Comparison of ENCODE assay signal across 15 mouse cellular contexts in the genomic region with DNA sequence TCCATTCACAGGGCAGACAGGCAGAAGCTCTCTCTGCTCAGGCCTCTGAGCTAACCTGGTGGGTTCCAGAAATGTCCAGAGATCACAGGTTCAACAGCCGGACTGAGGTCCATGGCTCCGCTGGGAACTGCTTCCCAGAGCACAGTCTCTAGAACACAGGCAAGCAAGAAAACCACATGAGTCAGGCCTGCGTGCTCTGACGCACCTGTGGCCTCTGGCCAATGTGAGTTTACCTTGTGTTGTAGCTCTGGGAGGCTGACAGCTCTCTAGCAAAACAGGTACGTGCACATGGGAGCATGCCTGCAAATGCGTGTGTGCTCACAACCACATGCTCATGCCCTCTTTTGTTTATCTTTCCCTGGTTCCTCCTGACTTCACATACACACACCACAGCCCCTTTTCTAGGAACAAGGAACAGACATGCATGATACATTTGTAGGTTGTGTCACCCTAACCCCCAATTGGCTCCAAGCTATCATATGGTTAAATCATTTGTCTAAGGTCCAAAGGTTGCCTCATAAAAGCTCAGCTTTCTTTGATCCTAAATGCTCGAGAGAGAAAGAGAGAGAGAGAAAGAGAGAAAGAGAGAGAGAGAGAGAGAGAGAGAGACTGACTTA. TPM values are rescaled to one million over a fixed set of nuclear protein-coding genes. Genes with fewer than 3 reads are reported as not detected.
DNase-seq lines count a peak whose midpoint lies in the region; ATAC-seq and TF ChIP-seq lines count a peak whose summit lies in the region.
"Had no signal": no experiment of that assay in that cellular context is flagged by ENCODE, and none has a peak within 500 bp of the region (broad histone marks: within the 10 kb centered on the region; RNA-seq: fewer than 3 reads in every experiment).

No protein-coding gene starts in this region.

- no peak overlapping the region for H3K4me3 ChIP-seq in kidney, postnatal 0 days (replicated peaks; ENCODE audit: low read depth, low read length)
- H3K4me3 ChIP-seq in left cerebral cortex, adult 2 months, result no peak overlapping the region
- H3K4me3 ChIP-seq: heart, embryonic 10.5 days had no signal

- no peaks in the 10 kb centered on the region for H3K27me3 ChIP-seq in kidney, postnatal 0 days (ENCODE audit: insufficient read depth, low read length)

- H3K9me3 ChIP-seq in kidney, postnatal 0 days (replicated peaks; ENCODE audit: low read length), result no peaks in the 10 kb centered on the region
- H3K9me3 ChIP-seq: heart, embryonic 10.5 days had no signal

- DNase-seq in cerebellum, adult 9-11 months, result peak; percentile 61
- no peak for DNase-seq in kidney, postnatal 0 days (ENCODE audit: low spot score)
- no peak for DNase-seq in kidney, adult 8-10 months
- DNase-seq in urinary bladder, postnatal 14 days (ENCODE audit: low spot score), result peak; percentile 32
- no peak for DNase-seq in urinary bladder, postnatal 36 days (ENCODE audit: low spot score in 2 of 2)
- DNase-seq in embryo, embryonic 11 days, result no peak
- no peak for DNase-seq in left cerebral cortex, adult 2 months (ENCODE audit: extremely low spot score in 1 of 2, low spot score in 2 of 2)
- DNase-seq: adrenal gland, adult 2 months; gastrocnemius, postnatal 25 days; heart, postnatal 36 days; lung, postnatal 14 days; spleen, adult 18-20 months had no signal

- H3K4me2 ChIP-seq in kidney, postnatal 0 days (ENCODE audit: low read length), result no peak overlapping the region

- no peak for TF ChIP-seq CTCF in kidney, postnatal 0 days (IDR thresholded peaks at IDR 0.05; ENCODE audit: low read depth)
- TF ChIP-seq CTCF in left cerebral cortex, adult 2 months (IDR thresholded peaks at IDR 0.05), result no peak

- intact Hi-C loops in left cerebral cortex, adult 2 months (cut with DNase I), result no loop called here

- H3K36me3 ChIP-seq in kidney, postnatal 0 days (ENCODE audit: insufficient read depth, low read length), result no peaks in the 10 kb centered on the region

- 34% methylated on average over 7 of the region's 7 CpGs for WGBS in kidney, postnatal 0 days

- H3K27ac ChIP-seq in kidney, postnatal 0 days, result no peak overlapping the region
- no peak overlapping the region for H3K27ac ChIP-seq in left cerebral cortex, adult 2 months
- H3K27ac ChIP-seq: heart, embryonic 10.5 days had no signal

- ATAC-seq in cerebellum, adult (ENCODE audit: insufficient number of reproducible peaks, low FRiP score, low TSS enrichment), result no peak
- peak; percentile 68 for ATAC-seq in kidney, postnatal 0 days (replicated peaks; ENCODE audit: low FRiP score, low read depth)
- ATAC-seq: inflammation-experienced regulatory T-cells, adult 6 months had no signal

- no peak overlapping the region for H3K9ac ChIP-seq in kidney, postnatal 0 days (ENCODE audit: low read depth, low read length)

- no peaks in the 10 kb centered on the region for H3K4me1 ChIP-seq in kidney, postnatal 0 days (replicated peaks; ENCODE audit: insufficient read depth, low read length)

RNA-seq across cellular contexts. Expression of a gene that starts 26.9 kb away (rescaled TPM):
- 0.61 and 0.96 TPM in 2 replicates for polyA plus RNA-seq in kidney, postnatal 0 days (2015; fragmentation: Nextera tagmentation; extraction: Ambion mirVana)
- total RNA-seq in left cerebral cortex, adult 2 months (2021), result 1 to 10 TPM; 2.6 to 3.7 TPM
- total RNA-seq: adrenal gland, adult 2 months had no signal
- polyA plus RNA-seq: adrenal gland, adult 2 months had no signal

Comparison
In these comparisons a context has a peak if more than half of its experiments do, and no peak if none do; other contexts are left out.
1. DNase-seq: peak in cerebellum, adult 9-11 months (single experiment) and urinary bladder, postnatal 14 days (single experiment); none in kidney, postnatal 0 days (single experiment), kidney, adult 8-10 months (0 of 2), urinary bladder, postnatal 36 days (0 of 2), embryo, embryonic 11 days (single experiment) and left cerebral cortex, adult 2 months (0 of 2).